Mouse (Mus musculus): Measurements from ENCODE around the gene Cops3.

Gene Cops3

GRCm38 (mm10) chr11:59778181-59778873, 61.3 kb downstream of the Cops3 start:
- peak; percentile 55 for DNase-seq (ENCODE audit: extremely low read depth, low read depth)

- no peak for DNase-seq (ENCODE audit: extremely low read depth, low read depth)
These were observed 62.4 kb downstream of the Cops3 start for GRCm38 (mm10) chr11:59777259-59777658.

GRCm38 (mm10) chr11:59775435-59776148, 64.0 kb downstream of the Cops3 start:
- no peak for DNase-seq (ENCODE audit: extremely low read depth, low read depth)

- peak; percentile 49 for DNase-seq (ENCODE audit: extremely low read depth, low read depth)
These were observed 65.1 kb downstream of the Cops3 start for GRCm38 (mm10) chr11:59774522-59774921.

- DNase-seq (ENCODE audit: extremely low read depth, low read depth): no peak
These were observed 66.7 kb downstream of the Cops3 start for GRCm38 (mm10) chr11:59772902-59773301.

GRCm38 (mm10) chr11:59772291-59772690, 67.3 kb downstream of the Cops3 start:
- no peak for DNase-seq (ENCODE audit: extremely low read depth, low read depth)

GRCm38 (mm10) chr11:59770753-59771152, 68.9 kb downstream of the Cops3 start:
- DNase-seq (ENCODE audit: extremely low read depth, low read depth): no peak

GRCm38 (mm10) chr11:59769738-59770137, 69.9 kb downstream of the Cops3 start:
- no peak for DNase-seq (ENCODE audit: extremely low read depth, low read depth)

GRCm38 (mm10) chr11:59769307-59769706, 70.3 kb downstream of the Cops3 start:
- no peak for DNase-seq (ENCODE audit: extremely low read depth, low read depth)

Measured in MEL-GATA-1-ER (cell line).